Mouse (Mus musculus) lung, adult 2 months (tissue): ENCODE data around the gene Dpp6.

Experiments used
- CTCF ChIP-seq: fragments of 200-500 bp; IDR thresholded peaks from 2 replicates; pipeline ENCODE4 v1.5.1; 2011; ENCODE audit warnings: mild to moderate bottlenecking, low read length, control low read depth; ENCODE audit not compliant: insufficient read depth
- POLR2A ChIP-seq: fragments of 200-500 bp; IDR thresholded peaks from 2 replicates; pipeline ENCODE4 v1.6.1; 2011; ENCODE audit warnings: low read depth, mild to moderate bottlenecking, control low read depth, low read length, borderline replicate concordance; ENCODE audit errors: extremely low read depth

GRCm38 (mm10) chr5:27018314-27018956, 201.4 kb downstream of the Dpp6 start:
- TF ChIP-seq CTCF (no peak), POLR2A (no peak)
